Mouse (Mus musculus) cerebellum, adult 2 months (tissue): ENCODE results near the gene Gm10181.

Experiments used
- CTCF ChIP-seq: fragments of 200-500 bp; IDR thresholded peaks from 2 replicates; pipeline ENCODE4 v1.5.1; 2011; ENCODE audit warnings: low read depth, mild to moderate bottlenecking, control low read depth, low read length, moderate library complexity, borderline replicate concordance; ENCODE audit not compliant: insufficient read depth
- POLR2A ChIP-seq: fragments of 200-500 bp; IDR thresholded peaks from 2 replicates; pipeline ENCODE4 v1.6.1; 2011; ENCODE audit warnings: low read length, control low read depth, borderline replicate concordance; ENCODE audit not compliant: insufficient read depth

GRCm38 (mm10) chr9:25055650-25056376 lies 33.4 kb upstream of the Gm10181 start:
- no peak for TF ChIP-seq POLR2A
- TF ChIP-seq CTCF: no peak
